Mouse (Mus musculus): ENCODE measurements around the gene N4bp1.

N4bp1 gene

DNA sequence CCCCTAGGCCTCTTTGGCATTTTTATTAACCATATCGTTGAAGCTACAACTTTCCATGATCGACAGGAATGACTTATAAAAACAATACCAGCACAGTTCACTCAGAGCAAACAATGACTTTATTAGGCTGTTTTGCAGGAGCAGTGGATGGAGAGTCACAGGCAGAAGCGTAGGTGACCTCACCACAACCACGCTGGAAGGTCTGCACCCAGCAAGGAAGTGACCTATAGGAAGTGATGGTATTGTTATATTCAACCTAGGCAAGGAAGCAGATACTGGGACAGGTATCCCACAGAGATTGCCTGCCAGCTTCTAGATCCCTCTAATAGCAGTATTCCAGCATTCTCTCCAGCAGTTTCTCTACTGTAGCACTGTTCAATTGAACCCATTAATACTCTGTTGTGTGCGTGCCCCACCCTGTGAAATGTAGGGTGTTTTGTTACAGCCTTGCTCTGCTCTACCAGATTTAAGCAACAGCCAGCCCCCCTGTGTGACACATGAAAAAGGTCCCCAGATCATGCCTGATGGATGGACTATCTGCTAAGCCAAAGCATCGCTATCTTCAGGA, 9.2 kb upstream of the N4bp1 start:
- no peak for DNase-seq

DNA sequence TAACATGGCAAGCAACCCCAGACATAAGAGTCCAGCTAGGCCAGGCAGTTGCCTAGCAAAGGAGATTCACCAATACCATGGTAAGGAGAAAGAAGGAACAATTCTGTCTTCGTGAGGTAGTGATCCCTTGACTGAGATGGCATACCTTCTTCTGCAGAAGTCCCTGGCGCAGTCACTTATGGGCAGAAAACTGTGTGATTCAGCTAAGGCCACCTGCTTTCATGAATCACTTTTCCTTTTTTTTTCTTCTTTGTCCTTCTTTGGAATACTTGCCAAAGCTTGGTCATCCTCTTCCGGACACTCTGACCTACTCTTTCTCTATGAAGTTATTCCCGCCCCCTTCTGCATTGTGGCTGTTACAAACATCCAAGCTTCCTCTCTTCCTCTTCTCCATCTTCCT, 8.5 kb upstream of the N4bp1 start:
- no peak for DNase-seq

DNA sequence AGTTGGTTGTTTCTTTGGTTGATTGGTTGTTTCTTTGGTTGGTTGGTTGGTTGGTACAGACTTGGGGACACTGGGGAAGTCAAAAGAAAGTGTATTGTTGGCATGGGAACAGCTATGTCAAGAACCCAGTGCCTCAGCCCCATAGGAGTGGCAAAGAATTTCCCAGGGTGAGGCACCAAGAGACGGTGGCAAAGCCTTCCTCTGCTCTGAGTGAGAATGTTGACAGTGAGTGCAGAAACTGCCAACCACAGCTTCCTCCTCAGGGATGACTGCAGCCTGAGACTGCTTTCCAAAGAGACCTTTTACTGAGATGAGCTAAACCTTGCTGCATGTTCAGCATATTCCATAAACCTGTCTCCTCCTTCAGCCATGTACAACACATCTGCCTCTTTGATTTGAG, 6.5 kb upstream of the N4bp1 start:
- DNase-seq = no peak

DNA sequence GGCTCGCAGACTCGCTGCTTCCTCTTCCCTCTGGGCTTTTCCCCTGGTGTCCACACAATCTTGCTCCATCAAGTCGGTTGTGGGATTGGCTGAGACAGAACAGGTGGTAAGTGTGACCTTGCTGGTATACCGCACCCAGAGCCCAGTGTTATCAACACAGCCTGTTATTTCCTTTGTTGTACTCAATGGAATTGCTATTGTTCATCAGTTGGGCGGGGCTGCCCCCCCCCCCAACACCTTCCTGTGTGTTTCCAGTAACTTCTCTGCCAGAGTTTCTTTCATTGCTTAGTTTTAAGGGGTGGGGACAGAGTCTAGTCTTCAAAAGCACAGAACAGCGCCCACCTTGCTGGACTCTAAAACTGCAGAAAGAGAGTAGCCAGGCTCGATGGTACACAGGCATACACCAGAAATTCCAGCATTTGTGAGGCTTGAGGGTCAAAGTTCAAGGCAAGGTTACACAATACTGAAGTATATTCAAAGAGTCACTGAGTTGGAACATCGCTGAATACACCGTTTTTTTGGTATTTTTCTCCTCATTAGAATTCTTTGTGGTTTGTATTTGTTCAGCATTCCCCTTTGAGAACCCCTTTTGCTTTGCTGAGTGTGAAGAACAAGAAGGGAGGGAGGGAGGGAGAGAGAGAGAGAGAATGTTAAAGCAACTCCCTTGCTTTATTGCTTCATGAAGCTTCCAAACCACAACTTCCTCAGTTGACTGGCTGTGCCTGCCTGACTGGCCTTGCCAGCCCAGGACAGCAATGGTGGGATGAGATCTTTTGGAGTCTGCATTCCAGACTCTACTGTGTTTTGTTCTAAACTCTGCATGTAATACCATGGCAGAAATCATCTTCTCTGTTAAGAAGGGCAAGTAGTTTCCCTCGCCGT, 3.2 kb upstream of the N4bp1 start:
- DNase-seq = no peak

DNA sequence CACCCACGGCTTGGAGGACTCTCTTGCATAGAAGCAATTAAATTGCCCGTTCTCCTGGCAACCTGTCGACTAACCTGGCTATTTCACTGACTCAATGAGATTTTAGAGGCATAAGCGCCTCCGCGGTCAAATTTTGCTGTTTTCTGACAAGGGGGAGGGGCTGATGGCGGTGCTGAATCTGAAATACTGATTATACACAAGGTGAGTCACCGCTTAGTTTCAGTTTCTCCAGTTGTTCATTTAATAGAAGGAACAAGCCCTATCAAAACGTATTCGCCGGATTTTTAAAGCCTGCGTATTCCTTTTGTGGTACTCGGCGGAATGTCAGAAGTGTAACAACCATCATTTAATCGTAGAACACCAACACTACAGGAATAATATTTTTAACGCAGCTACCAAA, 991 bp downstream of the N4bp1 start:
- peak; percentile 26 for DNase-seq

DNA sequence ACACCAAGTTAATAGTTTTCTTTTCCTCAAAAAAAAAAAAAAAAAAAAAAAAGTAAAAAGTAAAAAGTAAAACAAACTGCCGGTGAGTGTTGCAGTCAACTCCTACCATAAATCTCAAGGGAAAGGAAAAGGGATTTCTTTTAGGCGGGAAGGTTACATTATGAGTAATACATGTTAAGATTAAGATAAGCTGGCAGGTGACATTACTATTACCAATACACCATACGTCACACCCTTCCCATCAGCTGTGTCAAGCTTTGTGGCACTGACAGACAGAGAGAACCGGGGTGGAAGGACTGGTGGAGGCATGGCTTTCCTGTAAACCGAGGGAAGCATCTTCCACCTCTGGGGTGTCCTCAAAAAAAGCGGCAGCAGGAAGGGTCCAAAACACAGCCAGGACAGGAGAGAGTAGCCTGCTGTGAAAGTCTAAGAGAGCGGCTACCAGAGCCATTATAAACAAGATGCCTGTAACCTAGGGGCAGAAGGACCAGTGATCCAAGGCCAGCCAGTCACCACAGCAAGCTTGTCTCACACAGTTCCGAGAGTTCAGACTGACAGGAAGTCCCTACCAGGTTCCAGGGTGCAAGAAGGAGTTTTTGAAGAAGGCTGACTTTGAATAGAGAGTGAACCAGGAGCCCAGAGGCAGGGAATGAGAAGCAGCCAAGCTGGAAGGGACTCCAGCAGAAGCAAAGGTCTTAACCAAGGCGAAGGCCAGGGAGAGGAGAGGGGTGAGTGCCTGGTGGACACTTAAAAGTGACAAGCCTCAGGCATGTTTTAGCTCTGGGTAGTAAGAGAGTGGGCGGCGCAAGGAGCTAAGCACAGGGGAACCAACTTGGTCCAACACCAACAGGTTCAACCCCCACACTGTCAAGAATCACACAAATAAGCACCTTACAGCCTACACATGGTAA, 2.2 kb downstream of the N4bp1 start:
- no peak for DNase-seq

DNA sequence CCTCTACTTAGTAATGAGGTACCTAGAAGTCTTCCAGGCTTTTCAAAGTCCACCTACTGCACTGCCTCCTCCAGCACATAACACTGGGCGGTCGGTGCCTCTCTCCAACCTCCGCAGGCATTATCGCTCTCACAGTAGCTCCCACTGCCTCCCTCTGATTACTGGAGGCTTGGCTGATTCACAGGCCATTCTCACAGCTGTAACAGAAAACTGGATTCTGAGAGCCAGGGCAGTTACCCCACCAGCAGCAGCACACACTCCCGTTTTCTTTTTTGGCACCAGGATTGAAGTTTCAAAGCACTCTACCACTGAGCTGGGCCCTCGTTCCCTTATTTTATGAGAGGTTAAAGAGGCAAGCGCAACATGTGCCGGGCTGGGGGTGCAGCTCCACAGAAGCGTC, 3.1 kb downstream of the N4bp1 start:
- no peak for DNase-seq

DNA sequence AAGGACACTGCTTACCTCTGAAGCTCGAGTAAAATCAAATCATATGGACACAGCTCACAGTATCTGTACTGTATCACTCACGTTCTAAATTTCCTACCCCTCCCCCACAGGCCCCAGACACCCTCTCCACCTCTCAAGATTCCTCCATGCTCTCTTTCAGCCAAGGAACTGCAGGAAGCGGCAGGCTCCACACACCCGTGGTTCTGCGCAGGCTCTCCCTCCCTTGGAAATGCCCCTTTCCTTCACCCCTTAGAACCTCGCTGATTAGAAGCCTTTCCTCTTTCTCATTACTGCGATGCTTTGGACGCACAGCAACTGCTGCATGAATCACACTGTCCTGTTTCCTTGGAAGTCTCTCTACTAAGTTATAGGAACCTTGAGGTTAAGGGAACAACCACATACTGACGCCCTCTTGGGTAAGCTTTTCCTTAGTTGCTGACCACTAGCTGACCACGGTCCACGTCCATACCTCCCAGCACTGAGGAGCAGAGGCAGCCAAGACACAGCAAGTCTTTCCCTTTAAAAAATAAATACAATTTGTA, 3.9 kb downstream of the N4bp1 start:
- no peak for DNase-seq

DNA sequence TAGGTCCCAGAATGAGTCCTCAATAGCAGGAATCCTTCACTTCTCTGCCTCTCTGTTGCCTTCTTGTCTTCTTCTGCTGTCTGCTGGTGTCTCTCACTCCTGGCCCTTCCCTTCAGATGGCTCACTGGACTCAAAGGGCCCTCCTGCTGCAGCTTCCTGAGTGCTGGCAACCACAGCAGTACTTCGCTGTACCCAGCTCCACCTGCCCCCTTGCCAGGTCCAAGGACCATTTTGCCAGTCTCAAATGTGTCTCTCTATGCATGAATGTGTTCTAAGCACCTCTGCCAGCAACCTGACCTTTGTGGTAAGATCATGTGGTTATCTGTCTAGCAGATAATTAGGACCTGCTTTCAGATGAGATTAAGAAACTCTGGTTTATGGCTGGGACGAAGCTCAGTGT, 8.2 kb downstream of the N4bp1 start:
- no peak for DNase-seq

DNA sequence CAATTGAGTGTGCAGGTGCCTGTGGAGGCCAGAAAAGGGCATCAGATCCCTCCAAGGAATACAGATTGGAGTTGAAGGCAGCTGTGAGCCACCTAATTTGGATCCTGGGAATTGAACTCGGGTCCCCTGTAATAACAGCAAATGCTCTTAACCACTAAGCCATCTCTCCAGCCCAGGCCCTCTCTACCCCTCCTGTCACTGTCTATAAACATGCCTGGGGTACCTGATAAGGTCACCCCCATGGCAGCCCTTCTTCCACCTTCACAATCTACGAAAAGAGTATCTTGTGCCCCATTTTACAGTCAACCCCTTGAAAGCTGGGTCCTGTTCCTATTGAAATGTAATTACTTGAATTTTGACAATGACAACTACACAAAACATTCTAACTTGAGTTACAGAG, 11.0 kb downstream of the N4bp1 start:
- DNase-seq = no peak

DNA sequence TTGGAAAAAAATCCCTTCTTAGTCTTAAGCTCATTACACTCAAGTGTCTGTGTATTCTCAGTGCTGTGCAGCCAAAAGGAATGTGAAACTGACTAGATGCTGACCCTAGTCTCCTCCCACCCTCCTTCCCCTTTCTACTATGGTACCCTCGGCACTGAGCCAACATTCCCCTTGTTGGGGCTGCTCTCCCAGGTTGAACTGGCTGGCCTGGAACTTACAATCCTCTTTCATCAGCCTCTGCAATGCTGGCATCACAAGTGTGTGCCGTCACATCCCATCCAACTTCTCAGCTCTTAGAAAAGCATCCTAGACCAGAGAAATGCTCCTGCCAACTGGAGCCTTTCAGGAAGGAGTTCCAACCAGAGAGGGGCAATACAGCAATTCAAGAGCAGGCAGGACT, 11.9 kb downstream of the N4bp1 start:
- DNase-seq = no peak

DNA sequence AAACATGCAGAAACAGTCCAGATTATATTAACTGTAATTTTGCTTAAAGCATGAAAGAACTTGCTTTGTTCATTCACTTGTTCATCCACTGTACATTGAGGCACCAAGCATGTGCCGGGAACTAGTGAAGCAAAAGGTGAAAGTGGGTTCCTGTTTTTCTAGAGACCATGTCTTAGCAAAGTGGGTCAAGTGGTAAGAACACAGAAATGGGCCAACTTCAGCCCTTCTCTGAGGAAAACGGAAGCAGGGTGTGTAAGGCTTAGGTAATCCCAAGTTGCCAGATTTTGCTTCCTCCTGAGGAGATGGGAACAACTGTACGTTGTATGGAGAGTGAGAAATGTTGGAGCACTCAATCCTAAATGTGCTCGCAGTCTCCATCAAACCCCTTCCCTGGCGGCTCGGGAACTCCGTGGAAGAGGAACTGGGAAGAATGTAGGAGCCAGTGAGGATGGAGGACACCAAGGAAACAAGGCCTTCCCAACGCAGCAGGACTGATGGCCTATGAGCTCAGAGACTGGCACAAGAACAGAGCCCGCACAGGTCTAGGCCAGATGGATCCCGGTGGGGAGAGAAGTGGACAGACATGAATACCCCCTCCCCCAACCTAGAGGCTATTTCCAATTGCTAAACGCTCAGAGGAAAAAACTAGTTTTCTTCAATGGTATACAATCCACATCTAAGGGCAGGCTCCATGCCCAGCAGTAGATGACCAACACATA, 12.8 kb downstream of the N4bp1 start:
- DNase-seq = no peak

DNA sequence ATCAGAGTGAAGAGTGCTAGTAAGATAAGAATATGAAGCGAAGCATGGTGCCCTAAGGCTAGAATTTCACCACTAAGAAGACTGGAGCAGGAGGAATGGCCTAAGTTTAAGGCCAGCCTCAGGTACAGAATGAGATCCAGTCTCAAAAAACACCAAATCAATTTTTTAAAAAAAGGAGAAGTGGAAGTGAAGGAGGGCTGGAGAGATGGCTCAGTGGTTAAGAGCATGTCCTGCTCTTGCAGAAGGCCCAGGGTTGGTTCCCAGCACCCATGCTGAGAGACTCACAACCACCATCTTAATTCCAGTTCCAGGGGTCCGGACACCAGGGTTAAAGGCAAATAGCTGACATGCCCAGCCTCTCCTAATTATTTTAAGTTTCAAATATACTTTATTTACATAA, 13.6 kb downstream of the N4bp1 start:
- DNase-seq = no peak

DNA sequence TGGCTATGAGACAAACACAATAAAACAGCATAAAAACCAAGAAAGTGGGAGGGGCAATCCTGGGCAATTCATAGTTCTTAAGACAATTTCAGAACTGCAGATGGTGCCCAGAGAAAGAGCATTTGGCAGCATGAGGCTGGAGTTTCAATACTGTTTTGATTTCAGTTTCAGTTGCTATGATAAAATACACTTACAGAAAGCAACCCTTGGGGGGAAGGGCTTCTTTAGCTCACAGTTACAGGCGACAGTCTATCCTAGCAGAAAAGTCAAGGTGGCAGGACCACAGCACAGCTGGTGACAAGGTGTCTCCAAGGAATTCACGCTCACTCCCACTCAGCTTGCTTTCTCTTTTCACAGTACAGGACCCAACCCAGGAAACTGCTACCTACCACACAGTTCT, 14.3 kb downstream of the N4bp1 start:
- DNase-seq = no peak

DNA sequence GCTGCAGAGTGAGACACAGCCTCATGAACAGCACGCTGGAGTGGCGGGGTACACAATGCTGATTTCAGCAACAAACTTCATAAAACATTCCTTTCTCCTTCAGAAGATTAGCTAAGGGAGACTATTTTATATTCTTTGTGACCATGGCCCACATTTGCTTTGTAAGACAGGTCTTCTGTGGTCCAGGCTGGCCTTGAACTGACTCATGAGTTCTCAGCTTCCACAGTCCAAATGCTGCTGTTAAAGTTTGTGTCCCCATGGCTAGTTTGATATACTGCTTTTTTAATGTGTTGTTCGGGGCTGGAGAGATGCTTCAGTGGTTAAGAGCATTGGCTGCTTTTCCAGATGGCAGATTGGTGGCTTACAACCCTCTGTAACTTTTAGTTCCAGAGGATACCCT, 17.0 kb downstream of the N4bp1 start:
- DNase-seq = no peak

DNA sequence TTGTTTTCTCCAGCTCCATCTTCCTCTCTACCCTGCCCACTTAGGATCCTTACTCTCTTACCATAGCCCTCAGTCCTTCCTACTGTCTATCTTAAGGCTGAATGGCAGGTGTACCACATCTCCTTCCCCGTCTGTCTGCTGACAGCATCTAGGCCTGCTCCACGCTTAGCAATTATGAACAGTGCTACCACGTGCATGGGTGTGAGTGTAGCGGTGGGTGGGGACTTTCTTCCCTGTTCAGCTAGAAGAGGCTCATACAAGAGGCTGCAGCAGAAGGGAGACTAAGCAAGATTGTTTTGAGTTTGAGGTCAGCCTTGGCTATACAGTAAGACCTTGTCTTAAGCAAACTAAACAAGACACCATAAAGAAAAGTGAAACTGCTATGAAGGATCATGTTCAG, 20.3 kb downstream of the N4bp1 start:
- DNase-seq = no peak

DNA sequence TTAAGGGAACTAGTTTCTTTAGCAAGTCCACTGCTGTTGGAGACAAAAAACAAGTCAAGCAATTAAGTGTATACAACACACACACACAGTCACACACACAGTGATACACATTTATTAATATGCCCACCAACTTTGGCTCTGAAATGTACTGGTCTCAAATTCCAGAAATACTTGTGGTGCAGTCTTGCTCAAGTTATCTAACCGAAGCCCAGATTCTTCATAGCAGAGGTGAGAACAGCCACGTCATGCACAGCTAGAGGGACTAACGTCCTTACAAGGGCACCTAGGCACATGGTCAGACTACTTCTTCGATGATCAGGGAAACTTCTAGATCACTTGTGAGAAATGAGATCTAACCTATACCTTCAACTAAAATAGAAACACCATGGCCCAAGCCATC, 22.2 kb downstream of the N4bp1 start:
- DNase-seq = no peak

DNA sequence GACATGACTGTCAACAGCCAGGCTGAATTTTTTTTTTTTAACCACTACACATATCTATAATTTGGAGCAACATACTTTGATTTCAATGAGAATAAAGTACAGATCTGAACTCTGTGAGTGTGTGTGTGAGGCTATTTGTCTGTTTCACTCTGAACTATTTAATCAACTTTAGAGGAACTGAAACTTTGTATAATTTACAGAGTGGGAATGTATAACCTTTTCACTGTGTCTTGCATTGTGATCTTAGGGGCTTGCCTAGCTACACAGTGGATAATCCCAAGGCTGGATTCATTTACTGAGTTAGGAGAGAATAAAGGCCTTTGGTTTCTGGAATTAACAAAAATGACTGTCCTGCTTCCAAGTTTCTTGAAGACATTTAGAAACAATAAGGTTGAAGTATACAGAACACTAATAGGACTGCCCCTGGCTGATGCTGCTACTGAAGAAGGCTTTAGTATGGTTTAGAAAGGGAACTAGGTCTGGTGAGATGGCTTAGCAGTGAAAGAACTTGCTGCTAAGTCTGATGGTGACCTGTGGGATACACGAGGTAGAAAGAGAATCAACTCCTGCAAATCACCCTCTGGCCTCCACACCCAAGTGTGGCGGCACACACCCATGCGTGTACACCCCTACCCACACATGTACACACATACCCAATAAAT, 22.8 kb downstream of the N4bp1 start:
- no peak for DNase-seq

DNA sequence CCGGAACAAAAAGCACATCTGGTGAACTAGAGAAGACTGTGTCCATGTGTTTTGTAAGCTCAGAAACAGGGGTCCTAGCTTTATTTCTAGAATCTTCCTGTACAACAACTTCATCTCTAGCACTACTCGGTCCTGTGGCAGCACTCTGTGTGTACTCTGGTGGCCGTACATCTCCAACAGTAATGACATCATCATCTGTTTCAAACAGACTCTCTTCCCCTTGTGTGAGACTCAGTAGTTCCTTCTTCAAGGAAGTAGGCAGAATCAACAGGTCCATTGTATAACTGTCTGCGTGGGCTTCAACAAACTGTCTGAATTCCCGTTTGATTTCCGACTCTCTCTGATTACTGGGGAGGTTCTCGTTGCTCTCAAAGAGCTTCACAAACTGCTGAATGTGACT, 23.5 kb downstream of the N4bp1 start:
- no peak for DNase-seq

DNA sequence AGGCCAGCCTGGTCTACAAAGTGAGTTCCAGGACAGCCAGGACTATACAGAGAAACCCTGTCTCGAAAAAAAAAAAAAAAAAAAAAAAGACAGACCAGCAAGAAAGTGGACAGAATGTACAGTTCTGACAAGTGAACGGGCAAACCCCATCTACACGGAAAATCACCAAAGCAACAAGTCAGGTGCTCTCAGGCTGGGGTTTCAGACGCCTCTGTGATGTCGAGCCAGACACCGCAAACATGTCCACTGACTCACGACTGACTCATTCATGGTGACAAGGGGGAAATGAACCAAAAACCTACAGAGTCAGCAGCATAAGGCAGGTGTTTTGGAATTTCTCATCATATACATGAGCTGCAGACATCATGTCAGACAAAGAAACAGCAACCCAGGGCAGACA, 28.8 kb downstream of the N4bp1 start:
- no peak for DNase-seq

DNA sequence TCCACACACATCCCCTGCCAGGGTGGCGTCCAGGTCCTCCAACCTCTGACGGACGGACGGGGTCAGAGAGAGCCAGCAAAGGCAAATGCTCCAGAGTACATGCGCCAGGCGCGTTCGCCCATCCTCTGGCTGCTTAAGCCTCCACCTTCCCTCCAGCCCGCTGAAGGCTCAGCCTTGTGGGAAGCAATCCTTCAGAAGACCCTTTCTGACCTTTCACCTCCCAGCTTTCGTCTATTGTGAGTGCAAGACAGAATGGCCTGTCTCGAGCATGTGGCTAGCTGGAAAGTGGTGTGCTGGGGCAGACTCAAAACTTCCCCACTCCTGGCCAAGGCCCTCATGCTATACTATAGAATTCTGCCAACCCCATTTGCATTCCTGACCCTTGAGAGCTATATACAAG, 30.4 kb downstream of the N4bp1 start:
- peak; percentile 67 for DNase-seq

DNA sequence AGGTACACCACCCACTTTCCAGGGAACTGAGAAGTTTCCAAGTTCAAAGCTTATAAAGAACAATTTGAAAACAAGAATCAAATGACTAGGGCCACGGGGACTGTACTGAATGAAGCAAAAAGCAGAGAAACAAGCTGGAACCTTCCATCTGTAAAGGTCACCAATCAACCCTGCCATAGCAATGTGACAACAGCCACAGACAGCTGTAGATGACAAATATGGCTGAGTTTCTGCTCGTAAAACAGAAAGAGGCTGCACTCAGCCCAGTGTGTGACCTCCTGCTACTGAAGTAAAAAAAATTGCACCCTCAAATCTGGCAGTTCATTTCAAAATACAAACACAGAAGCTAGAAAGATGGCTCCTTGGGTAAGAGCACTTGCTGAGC, 31.1 kb downstream of the N4bp1 start:
- no peak for DNase-seq

Measured in embryo, embryonic 11 days (tissue).